Mouse (Mus musculus) layer of hippocampus, postnatal 14 days (tissue): ENCODE measurements at regions not wholly inside any gene's neighbourhood (a gene's known extent, or its start where the extent isn't known, plus 50 kb on each side); places are given as distances from the start of the nearest gene placed in this dataset.
"Not testable (repeated sequence)": the region's sequence is repeated elsewhere in the genome, so short reads cannot be mapped to it uniquely, and the experiment has no call there.

Experiments used
- DNase-seq, 2 experiments: peaks; one replicate each; pipeline ENCODE4 v3.0.0; 2021 to 2022; ENCODE audit warnings: low spot score in 2 of 2, mixed read lengths in 1 of 2

DNA sequence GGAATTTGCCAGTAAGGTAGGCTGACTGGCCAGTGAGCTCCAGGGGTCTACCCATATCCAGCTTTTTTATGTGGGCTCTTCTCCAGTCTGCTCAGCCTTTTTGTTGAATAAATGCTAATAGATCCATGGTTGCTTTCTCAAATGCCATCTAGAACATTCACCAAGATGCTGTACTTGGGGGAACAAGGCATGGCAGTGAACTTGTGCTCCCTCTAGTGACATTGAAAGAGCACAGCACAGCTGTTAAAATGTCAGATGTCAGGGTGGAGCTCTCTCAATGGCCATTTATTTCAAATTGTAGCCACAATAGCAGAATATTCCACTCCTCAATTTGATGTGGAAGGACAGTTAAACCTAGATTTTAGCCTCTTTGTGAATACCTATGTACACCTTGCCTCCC lies 86.3 kb downstream of the Kcnk1 start:
- DNase-seq = no peak

DNA sequence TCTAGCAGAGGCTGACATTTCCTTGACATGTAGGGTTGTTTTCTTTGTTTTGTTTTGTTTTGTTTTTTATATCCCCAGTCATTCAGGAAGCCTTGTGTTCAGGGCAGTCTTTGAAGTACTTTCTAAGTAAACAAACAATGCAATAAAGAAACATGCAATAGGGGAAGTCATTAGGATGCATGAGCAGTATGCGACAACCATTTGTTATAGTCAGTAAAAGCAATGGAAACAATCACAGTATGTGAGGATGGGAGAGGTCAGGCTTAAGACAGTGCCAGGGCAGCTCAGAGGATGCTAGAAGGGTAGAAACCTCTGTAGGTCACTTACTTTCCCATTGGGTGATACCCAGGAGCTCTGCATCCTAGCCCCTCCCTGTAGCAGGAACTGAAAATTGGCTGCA lies 87.9 kb downstream of the Kcnk1 start:
- no peak for DNase-seq

DNA sequence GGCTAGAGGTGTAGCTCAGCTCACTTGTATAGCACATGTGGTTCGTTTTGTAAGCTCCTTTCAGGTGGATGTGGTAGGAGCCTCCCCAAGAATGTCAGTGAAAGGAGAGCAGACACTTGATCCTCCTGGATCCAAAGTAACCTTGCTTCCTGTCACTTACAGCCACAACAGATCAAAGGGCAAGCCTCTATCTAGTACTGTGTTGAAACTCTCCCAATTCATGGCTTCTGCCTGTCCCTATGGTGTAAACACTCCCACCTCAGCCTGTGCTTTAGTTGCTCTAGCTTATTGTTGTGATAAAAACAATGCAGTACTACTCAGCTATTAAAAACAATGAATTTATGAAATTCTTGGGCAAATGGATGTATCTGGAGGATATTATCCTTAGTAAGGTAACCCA lies 95.8 kb downstream of the Kcnk1 start:
- DNase-seq = no peak

DNA sequence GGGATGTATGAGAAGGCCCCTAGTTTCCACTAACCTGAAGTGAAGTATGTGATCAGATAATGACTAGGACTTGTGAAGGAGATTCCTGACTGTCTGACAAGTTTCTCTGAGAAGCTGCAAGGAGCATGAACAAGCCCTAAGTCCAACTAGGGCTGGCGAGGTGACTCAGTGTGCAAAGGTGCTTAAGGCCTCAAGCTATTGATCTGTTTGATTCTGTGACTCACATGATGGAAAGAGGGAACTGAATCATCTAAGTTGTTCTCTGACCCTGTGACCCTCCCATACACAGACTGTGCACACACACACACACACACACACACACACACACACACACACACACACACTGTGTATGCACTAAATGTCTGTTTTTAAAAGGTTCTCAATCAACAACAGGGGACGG lies 99.0 kb downstream of the Kcnk1 start:
- DNase-seq = no peak

DNA sequence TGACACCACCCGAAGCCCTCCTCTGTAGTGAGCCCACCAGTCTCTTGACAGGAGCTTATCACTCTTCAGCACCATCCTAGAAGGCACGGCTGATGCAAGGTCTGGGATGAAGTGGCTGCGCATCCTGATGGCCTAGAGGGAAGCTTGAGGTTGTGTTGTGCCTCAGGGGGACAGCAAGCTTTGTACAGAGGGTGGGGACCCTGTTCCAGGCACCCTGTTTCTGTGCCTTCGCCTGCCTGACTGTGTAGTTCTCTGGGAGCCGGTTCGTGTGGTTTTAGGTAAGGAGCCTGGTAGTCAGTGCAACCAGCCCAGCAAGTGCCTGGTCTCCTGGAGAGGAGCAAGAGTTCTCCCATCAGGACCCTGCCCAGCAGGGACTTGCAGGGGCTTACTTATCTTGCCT lies 101.1 kb downstream of the Kcnk1 start:
- DNase-seq = no peak

DNA sequence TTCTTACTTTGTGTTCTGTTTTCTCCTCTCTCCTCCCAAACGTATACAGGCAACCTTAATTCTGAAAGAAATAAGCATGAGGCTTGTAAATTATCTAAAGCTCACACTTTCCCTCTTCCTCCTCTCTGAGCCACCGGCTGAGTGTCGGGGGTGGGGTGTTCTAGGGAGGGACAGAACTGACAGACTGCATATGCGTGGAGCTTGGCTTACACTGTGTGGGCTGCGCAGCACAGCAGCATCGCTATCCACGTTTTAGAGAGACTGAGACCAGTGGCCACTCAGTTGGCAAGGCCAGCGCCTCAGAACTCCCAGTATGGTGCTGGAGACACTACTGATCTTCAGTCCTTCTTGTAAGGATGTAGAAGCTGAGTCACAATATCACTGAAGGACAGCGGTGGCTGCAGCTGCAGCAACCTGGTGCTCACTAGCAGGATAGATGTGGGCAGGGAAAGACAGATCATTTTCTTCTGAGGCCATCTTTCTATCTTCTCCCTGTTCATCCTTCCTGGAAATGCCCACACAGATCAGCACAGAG lies 101.7 kb downstream of the Kcnk1 start:
- DNase-seq = no peak

DNA sequence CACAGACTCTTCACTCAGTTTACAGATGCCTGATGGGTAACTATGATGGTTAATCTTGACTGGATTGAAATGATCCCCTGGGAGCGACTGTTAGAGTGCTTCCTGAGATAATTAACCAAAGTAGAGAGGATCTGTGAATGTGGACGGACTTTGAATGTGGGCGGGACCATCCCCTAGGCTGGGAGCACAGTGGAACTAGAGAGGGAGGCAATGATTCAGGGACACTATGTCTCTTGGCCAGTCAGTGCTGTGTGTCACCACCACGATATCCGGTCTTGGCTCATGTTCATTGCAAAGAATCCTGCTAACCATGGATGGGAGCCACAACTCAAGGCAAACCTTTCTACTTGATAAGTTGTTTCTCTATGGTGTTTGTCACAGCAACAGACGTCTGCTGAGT lies 103.9 kb downstream of the Kcnk1 start:
- DNase-seq = no peak

DNA sequence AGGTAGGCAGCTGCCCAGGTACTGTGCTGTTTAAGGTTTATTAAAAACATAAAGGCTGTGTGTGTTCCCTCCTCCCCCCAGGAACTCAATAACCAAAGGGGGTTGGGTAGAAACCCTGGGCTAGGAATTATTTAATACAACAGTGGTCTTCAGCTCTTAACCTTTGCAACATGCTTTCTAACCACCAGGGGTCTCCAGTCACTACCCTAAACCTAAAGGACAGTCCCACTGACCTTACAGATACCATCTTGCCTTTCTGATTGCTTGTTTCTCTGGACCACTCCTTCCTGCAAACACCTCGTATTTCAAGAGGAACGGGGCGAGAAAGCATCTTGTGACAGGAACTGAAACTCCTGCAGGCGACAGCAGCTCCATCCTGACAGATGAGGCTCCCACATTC lies 104.9 kb downstream of the Kcnk1 start:
- DNase-seq = no peak

DNA sequence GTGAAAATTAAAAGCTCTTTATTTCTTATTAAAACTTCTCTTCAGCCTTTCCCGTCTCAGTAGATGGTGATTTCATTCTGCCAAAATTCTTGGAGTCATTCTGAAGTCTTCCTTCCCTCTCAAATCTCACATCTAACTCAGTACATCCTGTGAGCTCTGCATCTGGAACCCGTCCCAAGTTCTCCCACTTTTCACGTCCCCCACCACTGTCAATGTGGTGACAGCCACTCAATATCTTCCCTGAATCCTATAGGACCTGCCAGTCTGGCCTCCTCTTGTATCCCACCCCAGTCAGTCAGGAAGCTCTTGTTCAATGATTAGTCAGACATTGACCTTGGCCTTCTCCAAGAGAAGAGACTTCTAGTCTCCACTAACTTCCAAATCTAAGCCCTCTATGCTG lies 110.1 kb downstream of the Kcnk1 start:
- DNase-seq = no peak

DNA sequence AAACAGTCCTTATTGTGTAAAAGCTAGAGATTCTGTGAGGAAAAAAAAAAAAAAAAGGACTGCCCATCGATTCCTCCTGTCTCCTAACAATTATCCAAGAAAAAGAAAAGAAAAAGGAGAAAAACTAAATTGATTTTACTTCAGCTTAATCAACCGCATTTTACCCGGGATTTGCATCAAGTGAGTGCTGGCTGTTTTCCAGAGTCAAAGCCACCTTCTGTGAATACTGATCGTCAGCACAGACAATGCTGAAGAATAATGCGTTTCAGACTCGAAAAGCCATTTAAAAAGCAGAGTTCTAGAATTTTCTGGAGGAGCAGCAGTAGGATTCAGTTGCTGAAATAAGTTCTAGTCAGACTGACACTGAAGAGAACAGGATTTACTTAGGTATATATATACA lies 131.1 kb downstream of the Kcnk1 start:
- DNase-seq = no peak

DNA sequence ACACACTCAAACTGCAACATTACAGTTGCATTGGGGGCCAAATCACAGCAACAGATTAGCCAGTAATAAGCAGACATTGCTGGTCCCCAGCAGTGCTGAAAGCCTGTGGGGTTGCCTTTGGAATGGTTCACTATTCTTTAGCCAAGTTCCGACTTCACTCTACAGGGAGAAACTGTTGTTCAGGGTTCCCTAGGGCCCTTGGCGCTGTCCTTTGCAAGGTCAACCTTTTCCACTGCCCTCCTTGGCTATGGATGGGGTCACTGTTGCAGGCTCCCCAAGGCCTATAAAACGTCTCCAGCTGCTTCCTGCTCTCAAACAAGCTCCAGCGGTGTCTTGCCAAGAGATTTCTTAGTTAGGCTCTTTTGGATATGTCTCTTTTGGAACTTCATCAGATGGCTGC lies 137.1 kb downstream of the Kcnk1 start:
- DNase-seq = no peak

DNA sequence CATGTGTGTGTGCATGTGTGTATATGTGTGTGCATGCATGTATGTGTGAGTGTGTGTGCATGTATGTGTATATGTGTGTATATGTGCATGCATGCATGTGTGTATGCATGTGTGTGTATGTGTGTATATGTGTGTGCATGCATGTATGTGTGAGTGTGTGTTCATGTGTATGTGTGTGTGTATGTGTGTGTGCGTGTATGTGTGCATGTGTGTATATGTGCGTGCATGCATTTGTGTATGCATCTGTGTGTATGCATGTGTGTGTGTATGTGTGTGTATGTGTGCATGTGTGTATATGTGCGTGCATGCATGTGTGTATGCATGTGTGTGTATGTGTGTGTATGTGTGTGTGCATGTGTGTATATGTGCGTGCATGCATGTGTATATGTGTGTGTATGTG lies 137.9 kb downstream of the Kcnk1 start:
- not testable (repeated sequence) for DNase-seq

DNA sequence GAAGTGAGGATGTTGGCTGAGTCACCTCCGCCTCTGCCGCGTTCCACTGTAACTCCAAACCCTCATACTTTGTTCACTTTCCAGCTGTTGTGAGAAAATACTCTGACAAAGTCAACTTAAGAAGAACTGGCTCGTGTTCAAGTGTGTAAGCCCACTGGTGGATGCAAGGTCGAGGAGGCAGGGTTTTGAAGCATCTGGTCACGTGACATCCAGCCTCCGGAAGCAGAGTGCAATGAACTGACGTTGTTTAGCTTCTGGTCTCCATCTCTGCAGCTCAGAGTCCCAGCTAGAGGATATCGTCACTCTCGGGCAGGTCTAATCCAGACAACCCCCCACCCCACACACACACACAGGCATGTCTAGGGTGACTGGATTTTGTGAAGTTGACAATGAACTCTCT lies 140.1 kb downstream of the Kcnk1 start:
- DNase-seq = no peak

DNA sequence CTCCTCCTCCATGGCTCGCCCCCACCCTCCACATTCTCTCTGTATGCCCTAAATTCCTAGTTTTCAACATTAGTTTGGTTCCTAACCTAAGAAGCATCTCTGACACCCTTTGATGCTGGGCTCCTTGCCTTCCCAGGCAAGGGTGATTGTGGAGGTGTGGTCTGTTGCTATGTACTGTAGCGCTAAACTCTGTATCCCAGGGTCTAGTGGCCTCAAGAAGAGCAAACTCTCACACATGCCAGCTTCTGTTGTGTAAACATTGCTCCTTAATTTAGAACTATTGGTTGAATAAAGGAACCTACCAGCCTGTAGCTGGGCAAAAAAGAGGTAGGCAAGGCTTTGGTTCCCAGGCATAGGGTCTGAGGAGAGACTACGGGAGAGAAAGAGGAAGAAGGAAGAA lies 140.6 kb downstream of the Kcnk1 start:
- no peak for DNase-seq

DNA sequence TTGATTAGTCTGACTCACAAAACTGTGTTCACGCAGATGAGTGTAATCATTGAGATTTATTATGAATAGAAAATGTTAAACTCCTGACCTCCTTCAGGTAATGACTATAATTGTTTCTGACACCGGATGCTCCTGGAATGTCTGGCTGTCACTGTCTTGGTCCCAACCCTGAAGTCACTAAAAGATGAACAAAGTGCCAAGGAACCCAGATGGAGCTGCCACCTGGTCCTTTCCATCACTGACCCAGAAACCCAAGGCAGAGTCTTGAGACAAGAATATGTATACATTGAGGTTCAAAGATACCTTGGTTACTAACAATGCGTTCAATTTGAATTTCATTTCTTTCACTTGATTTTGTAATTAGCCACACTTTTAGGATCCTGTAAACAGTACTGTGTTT lies 142.0 kb downstream of the Kcnk1 start:
- no peak for DNase-seq

DNA sequence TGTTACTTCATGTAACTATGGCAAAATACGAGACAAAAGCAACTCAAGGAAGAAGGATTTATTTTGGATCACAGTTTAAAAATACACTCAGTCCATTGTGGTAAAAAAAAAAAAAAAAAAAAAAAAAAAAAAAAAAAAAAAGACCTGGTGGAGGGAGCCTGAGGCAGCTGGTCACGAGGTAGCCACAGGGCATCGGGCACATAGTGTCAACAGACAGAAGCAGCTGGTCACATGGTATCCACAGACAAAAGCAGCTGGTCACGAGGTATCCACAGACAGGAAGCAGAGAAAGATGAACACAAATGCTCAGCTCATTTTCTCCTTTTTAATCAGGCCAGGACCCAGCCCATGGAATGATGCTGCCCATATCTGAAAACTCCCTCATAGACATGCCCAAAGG lies 142.5 kb downstream of the Kcnk1 start:
- no peak for DNase-seq

DNA sequence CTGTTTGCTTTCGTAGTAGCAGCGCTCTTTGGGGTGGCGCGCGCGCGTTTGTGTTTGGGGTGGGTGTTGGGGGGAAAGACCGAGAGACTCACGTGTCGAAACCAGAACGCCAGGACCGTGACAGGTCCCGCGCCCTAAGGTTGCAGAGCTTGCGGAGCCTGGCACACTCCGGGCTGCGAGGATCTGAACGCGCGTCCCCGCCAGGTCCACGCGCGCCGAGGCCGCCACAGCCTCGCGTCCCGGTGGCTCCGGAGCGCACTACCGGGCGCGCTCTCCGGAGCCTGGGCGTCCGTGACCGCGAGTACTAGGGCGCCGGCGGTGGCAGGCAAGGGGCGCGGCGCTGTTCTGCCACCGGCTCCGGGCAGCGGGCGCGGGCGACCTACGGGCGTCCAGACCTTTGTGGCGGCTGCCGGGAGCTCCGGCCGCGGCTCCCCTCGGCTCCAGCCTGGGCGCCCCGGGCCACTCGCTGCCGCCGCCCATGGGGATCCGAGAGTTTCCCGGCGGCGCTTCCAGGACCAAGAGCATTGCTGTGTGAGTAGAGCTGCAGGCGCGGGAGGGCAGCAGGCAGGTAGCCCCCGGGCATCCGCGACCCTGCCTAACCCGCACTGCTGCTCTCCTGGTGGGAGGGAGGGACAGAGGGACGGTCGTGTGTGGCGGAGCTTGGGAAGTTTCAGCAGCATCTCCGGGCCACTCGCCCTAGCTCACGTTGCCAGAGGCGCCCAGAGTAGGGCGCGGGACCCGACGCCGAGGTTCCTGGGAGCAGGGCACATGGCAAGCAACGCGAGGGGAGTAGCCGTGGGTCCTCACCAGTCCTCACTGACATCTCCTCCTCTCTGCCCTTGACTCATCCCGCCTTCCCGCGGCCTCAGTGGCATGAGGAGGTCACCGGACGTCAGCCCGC lies 143.9 kb downstream of the Kcnk1 start:
- peak in 1 of 2 experiments; percentile 33 for DNase-seq

DNA sequence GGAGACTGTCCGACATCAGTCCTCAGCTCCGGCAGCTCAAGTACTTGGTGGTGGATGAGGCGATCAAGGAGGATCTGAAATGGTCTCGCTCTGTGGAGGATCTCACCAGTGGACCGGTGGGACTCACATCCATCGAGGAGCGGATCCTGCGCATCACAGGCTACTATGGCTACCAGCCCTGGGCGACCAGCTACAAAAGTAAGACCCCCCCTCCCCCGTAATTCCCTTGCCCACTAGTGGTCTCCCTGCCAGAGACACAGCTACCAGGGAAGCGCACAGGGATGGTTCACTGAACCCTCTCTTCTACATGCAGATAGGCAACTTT lies 144.5 kb downstream of the Kcnk1 start:
- peak in 1 of 2 experiments; percentile 24 for DNase-seq

DNA sequence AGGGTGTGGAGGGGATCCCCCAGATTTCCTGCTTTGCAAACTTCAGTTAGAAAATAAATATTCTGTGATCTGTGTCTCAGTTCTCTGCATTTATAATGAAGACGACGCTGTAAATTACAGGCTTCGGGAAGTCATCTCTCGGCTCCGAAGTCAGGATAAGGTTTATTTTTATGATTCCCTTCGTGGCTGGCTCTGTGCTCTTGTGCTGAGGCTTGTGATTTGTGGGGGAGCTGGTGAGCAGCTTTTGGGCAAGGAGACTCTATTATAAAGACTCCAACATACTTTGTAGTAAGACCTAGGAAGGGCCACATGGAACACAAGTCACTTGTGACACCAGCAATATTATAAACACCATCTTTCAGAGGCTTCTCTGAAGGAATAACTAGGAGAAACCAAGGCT lies 146.0 kb downstream of the Kcnk1 start:
- no peak for DNase-seq

DNA sequence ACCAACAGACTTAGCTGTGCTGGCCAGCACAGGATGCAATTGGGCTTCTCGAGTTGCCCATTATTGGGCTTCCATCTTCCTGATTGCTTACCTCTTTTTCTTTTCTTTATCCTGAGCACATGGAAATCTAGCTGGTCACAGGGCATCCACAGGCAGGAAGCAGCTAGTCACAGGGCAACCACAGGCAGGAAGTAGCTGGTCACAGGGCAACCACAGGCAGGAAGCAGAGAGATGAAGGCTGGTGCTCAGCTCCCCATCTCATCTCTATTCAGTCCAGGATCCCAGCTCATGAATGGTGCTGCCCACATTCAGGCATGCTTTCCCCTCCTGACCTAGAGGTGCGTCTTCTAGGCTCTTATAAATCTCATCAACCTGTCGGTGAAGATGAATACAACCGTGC lies 146.8 kb upstream of the Slc35f3 start:
- DNase-seq = no peak

DNA sequence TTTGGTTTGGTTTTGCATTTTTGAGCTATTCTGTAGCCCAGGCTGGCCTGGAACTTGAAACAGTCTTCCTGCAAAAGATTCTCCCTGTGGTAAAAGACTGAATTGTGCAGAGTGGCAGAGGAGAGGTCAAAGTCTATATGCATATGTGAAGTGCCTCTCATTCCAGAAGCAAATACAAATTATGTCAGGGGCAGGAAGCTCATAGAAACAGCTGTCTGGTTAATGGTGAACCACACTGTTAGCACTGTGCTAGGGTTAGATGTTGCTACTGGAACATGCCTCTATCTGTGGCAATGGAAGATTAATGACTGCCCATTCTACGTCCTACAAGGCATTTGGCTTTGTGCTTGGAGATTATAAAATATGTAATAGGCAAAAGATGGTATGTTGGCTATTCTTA lies 144.4 kb upstream of the Slc35f3 start:
- no peak for DNase-seq

DNA sequence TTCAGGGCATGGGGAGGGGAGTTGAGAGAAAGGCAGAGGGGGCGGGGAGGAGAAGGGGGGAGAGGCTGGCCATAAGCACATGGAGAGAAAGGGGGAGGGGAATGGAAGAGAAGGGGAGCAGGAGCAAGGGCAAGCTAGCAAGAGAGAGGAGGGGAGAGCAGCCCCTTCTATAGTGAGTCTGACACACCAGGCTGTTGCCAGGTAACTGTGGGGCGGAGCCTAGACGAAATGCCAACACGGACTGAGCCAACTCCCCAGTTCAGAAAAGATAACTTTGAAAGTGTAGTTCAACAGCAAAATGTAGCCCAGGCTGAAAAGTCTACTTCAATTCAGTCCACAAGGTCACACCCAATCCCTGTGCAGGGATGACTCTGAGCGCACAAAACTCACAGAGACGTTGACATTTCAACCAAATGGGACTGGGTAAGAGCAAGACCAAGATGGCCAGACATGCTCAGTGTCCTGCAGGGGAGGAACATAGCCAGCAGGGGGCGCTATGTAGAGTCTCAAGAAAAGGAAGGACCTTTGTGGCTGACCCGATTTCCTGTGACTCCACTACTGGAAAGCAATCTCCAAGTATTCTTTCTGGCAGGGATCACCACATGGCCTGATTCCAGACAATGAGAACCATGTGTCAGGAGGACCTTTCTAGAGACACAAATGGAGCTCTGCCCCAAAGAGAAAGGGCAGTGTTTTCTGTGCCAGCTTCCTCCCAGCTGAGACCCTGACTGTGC lies 140.7 kb upstream of the Slc35f3 start:
- DNase-seq = no peak

DNA sequence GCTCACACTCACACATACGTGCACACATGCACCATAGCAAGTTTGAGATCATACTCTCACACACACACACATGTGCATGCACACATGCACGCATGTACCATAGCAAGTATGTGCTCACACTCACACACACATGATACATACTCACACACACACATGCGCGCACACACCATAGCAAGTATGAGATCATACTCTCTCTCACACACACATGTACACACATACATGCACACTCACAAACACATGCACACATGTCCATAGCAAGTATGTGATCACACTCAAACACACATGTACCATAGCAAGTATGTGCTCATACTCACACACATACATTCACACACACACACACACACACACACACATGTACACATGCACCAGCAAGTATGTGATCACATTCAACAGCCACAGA lies 138.9 kb upstream of the Slc35f3 start:
- no peak for DNase-seq
